Mouse (Mus musculus) megakaryocyte, embryonic 14.5 days (primary cell): ENCODE data around the gene Ccdc146.

Experiments
- FLI1 ChIP-seq: IDR thresholded peaks from 2 replicates; pipeline ENCODE4 v1.6.1; 2012; ENCODE audit warnings: low read length, inconsistent platforms, mixed read lengths
- GATA1 ChIP-seq: IDR thresholded peaks from 3 replicates; pipeline ENCODE4 v1.6.1; 2012; ENCODE audit warnings: mixed read lengths, low read length, inconsistent platforms, borderline replicate concordance

DNA sequence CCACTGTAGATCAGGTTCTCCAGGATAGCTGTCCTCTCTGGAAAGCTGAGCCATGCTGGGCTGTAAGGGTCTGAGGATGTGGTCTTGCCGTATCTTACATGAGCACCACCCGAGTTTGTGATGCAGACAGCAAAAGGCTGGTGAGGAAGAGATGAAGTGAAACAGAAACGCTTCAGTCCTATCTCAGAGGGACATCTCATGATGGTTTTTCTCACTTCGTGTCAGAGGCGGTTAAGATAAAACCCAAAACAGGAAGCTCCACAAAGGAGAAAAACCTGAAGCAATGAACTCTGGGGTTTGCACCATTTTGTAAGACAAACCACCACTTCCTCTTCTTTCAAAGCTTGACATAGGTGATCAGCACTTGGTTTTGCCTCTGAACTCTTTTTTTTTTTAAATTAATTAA, 13.2 kb downstream of the Ccdc146 start:
- TF ChIP-seq GATA1 (peak; percentile 60; the same call in 1 of the 3 replicates), FLI1 (no peak)
